Mouse (Mus musculus) intestine, embryonic 16.5 days (tissue): ENCODE results near the gene Lrrc8a. TPM values are rescaled to one million over a fixed set of nuclear protein-coding genes. Genes with fewer than 3 reads are reported as not detected.

Experiments
- ATAC-seq: fragments of 200-750 bp; cut with Nextera tagmentation; 2 replicates; pipeline ENCODE4 v1.8.0; 2017; ENCODE audit warnings: moderate TSS enrichment, moderate library complexity
- H3K27ac ChIP-seq: fragments of 300-500 bp; sonication (generic); 2 replicates; pipeline ENCODE4 v1.5.1; 2014; ENCODE audit warnings: mild to moderate bottlenecking, low read length
- H3K27me3 ChIP-seq: fragments of 300-500 bp; sonication (generic); replicated peaks from 2 replicates; pipeline ENCODE4 v1.6.1; 2014; ENCODE audit warnings: low read length, control low read depth, mixed read lengths; ENCODE audit not compliant: control insufficient read depth, insufficient read depth
- H3K36me3 ChIP-seq: fragments of 300-500 bp; sonication (generic); 2 replicates; pipeline ENCODE4 v1.6.1; 2014; ENCODE audit warnings: low read length, control low read depth; ENCODE audit not compliant: control insufficient read depth, insufficient read depth
- H3K4me1 ChIP-seq: fragments of 300-500 bp; sonication (generic); 2 replicates; pipeline ENCODE4 v1.6.1; 2014; ENCODE audit warnings: low read length, control low read depth, mixed read lengths; ENCODE audit not compliant: control insufficient read depth, insufficient read depth
- H3K4me2 ChIP-seq: fragments of 300-500 bp; sonication (generic); 2 replicates; pipeline ENCODE4 v1.6.1; 2014; ENCODE audit warnings: low read depth, low read length, control low read depth
- H3K4me3 ChIP-seq: fragments of 300-500 bp; sonication (generic); 2 replicates; pipeline ENCODE4 v1.5.1; 2014; ENCODE audit warnings: mild to moderate bottlenecking, low read length
- H3K9ac ChIP-seq: fragments of 300-500 bp; sonication (generic); 2 replicates; pipeline ENCODE4 v1.6.1; 2014; ENCODE audit warnings: low read depth, low read length
- H3K9me3 ChIP-seq: fragments of 300-500 bp; sonication (generic); 2 replicates; pipeline ENCODE4 v1.6.1; 2016; ENCODE audit warnings: low read length, control low read depth; ENCODE audit not compliant: control insufficient read depth
- WGBS: fragments of 180-500 bp; shearing (Covaris S2); extraction: QIAGEN DNeasy Blood & Tissue Kit; methylation state at CpG from one replicate; pipeline ENCODE4 v1.1.7; 2014; 5-methylcytosine and 5-hydroxymethylcytosine counted together
- polyA plus RNA-seq: library from polyadenylated mRNA; unstranded; fragments of >200 nt; fragmentation: Nextera tagmentation; extraction: Ambion mirVana; gene quantifications from 2 replicates; pipeline ENCODE4 v1.2.1, GENCODE M21; 2015

Lrrc8a gene
- polyA plus RNA-seq, 1 experiment from 2014 or later = 37.4 TPM

DNA sequence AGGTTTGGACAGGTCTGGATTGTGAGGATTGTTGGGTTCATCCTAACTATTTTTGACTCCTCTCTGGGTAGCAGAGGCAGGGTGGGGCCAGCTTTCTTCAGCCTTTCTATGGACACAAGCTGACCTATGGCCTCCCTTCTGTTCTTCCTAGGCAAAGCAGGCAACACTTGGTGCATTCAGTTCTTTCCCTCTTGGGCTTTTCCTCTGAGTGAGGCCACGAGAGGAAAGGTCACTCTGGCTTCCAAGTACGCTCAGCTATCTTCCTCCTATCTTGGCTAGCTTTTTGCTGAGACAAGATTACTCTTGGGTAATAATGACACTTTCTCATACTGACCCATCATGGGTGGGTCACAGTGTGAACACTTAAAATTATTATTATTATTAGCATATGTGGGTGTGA, 45.7 kb downstream of the Lrrc8a start:
- Histone ChIP-seq H3K9me3 (no peaks in the 10 kb centered on the region), H3K36me3 (no peaks in the 10 kb centered on the region), H3K4me3 (no peak overlapping the region), H3K4me1 (peaks cover 18% of the 10 kb centered on the region), H3K27me3 (no peaks in the 10 kb centered on the region), H3K4me2 (no peak overlapping the region), H3K9ac (no peak overlapping the region), H3K27ac (no peak overlapping the region)
- ATAC-seq = no peak
- WGBS = 76% methylated on average over 2 of the region's 2 CpGs

DNA sequence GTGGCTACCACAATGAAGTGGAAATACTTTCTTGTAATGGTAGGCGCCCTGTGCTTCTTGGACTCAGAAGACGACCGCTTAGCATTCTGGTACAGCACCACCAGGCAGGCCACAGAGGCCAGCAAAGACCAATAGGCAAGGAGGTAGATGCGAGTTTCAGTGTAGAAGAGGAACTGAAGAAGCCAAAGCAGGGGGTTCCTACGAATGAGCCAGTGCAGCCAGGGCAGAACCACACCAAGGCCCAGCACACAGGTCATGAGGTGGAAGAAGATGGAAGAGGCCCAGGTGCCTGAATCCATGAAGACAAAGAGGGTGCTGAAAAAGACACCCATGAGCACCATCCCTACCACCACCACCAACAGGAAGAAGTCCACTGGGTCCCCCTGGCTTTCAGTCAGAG, 47.5 kb downstream of the Lrrc8a start:
- Histone ChIP-seq H3K9ac (peak overlapping the region; percentile 92), H3K9me3 (no peaks in the 10 kb centered on the region), H3K4me1 (peaks cover 18% of the 10 kb centered on the region), H3K36me3 (no peaks in the 10 kb centered on the region), H3K4me2 (peak overlapping the region; percentile 89), H3K27me3 (no peaks in the 10 kb centered on the region), H3K4me3 (peak overlapping the region; percentile 98), H3K27ac (no peak overlapping the region)
- 87% methylated on average over 5 of the region's 5 CpGs for WGBS
- ATAC-seq = no peak

DNA sequence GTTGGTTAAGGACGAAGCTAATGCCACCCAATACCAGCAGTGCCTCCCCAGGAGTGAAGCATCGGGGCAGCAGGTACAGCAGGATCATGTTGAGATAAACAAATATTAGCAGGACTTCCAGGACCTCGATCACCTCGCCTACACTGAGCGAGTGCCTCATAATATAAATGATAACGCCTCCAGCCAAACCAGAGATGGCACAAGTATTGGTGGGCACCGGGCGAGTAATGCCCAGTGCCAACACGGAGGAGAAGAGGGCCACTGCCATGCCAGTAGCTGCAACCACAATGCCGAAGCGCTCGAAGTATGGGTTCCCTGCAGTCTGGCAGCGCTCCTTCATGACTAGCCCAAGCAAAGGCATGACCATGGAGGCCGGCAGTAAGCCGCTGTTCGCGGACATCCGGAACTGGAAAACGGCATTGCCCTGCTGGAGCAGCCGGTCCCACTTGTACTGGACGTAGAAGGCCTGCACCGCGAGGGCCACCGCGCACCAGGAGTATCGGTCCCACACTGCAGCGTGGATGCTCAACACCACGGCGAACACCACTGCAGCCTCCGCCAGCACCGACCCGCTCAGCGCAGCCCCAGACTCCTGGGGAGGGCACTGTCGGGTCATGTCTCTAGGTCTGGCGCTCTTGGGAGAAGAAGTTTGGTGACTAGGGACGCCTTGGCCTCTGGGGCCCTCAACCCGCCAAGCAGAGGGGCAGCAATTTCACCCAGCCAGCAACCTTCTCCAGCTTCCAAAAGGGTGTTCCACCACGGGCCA, 48.1 kb downstream of the Lrrc8a start:
- H3K9me3 ChIP-seq = no peaks in the 10 kb centered on the region
- H3K27ac ChIP-seq = peak overlapping the region; percentile 45; the same call in 1 of the 2 replicates
- H3K4me1 ChIP-seq = peaks cover 18% of the 10 kb centered on the region
- peak overlapping the region; percentile 92 for H3K9ac ChIP-seq
- 10% methylated on average over 38 of the region's 38 CpGs for WGBS
- H3K36me3 ChIP-seq = no peaks in the 10 kb centered on the region
- H3K4me2 ChIP-seq = peak overlapping the region; percentile 89
- H3K27me3 ChIP-seq = no peaks in the 10 kb centered on the region
- peak overlapping the region; percentile 98 for H3K4me3 ChIP-seq
- peak; percentile 69 for ATAC-seq

DNA sequence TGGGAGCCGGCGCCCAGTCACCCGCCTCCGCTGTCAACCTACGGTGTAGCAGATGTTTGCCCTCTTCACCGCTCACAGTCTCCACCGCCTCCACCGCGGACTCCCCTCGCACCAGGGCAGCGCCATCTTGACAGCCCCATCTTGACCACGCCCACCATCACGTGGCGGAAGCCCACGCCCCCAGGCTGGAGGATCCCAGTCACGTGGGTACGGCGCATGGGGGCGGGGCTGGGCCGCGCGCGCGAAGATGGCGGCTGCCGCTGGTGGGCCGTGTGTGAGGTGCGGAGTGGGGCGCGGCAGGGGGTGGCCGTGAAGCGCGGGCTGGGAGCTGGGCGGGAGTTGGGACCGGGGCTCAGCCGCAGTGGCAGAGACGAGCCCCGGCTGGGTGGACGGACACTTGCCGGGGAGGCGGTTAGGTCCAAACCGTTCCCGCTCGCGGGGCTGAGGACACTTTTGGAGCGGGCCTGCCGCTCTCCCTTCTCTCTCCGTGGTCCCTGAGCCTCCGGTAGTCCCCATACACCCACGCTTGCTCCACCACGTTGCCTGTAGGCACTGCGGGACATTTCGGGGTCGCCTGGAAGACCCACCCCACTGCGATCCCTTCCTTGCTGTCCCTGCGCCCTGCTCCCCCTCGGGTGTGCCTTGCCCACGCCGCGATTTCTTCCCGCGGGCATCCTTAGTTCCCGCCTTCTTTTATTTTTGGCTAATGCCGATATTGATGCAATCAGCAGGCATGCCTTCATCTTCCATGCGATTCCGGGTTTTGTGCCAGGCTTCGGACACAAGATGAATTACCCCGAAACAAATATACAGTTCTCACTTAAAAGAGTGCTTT, 48.9 kb downstream of the Lrrc8a start, which contains the start of the genes Dolk and Nup188:
Gene Dolk, minus strand, starts transcription at position 143 of the 835 bp plus-strand sequence.
Gene Nup188, plus strand, starts transcription at position 206 of the 835 bp plus-strand sequence.
- peak; percentile 90 for ATAC-seq
- H3K9ac ChIP-seq = peak within 1 kb of the TSS; percentile 92
- H3K9me3 ChIP-seq = no peaks in the 10 kb centered on the region
- no peaks in the 10 kb centered on the region for H3K27me3 ChIP-seq
- H3K27ac ChIP-seq = peak within 1 kb of the TSS; percentile 74
- H3K4me1 ChIP-seq = peaks cover 18% of the 10 kb centered on the region
- no peaks in the 10 kb centered on the region for H3K36me3 ChIP-seq
- H3K4me2 ChIP-seq = peak within 1 kb of the TSS; percentile 89
- peak within 1 kb of the TSS; percentile 98 for H3K4me3 ChIP-seq
- WGBS = under 1% methylated on average over 68 of the region's 68 CpGs

DNA sequence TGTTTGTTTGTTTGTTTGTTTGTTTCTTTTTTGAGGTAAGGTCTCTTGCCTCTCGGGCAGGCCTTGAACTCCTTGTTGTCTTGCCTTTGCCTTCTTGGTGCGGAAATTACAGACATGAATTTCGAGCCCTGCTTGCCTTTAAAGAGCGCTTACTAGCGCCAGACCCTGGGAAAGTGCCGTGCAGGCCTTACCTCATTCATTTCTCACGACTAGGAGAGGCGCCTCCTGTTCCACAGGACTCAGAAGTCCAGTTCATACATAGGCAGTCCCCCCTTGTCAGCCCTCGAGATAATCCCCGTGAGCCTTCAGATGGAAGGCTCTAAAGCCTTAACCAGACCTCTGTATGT, 49.5 kb downstream of the Lrrc8a start:
- Histone ChIP-seq H3K27ac (peak overlapping the region; percentile 74), H3K27me3 (no peaks in the 10 kb centered on the region), H3K4me1 (peaks cover 18% of the 10 kb centered on the region), H3K9me3 (no peaks in the 10 kb centered on the region), H3K36me3 (no peaks in the 10 kb centered on the region), H3K4me3 (peak overlapping the region; percentile 98), H3K9ac (peak overlapping the region; percentile 92), H3K4me2 (peak overlapping the region; percentile 67)
- 0% methylated on average over 10 of the region's 10 CpGs for WGBS
- ATAC-seq = no peak

DNA sequence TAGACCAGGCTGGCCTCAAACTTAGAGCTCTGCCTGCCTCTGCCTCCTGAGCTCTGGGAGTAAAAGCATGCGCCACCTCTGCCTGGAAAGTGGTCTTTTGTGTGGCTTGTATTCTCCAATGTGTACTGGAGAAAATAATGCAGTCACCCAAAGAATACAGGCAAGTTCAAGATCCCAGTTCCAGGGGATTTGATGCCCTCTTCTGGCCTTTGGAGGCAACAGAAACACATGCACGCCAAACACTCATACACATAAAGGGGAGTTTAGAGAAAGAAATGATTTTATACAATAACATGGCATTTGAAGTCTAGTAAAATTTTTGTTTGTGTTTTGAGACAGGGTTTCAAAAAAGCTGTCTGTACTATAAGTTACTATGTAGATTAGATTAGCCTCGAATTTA, 62.0 kb downstream of the Lrrc8a start:
- no peak for ATAC-seq
- 0 out of 2 replicates have a peak, but pooled peaks cover 14% of the 10 kb centered on the region for H3K36me3 ChIP-seq
- no peaks in the 10 kb centered on the region for H3K4me1 ChIP-seq
- H3K27ac ChIP-seq = no peak overlapping the region
- H3K9ac ChIP-seq = no peak overlapping the region
- no peak overlapping the region for H3K4me2 ChIP-seq
- H3K4me3 ChIP-seq = no peak overlapping the region
- H3K27me3 ChIP-seq = no peaks in the 10 kb centered on the region
- H3K9me3 ChIP-seq = no peaks in the 10 kb centered on the region
- 70% methylated on average over 3 of the region's 3 CpGs for WGBS

DNA sequence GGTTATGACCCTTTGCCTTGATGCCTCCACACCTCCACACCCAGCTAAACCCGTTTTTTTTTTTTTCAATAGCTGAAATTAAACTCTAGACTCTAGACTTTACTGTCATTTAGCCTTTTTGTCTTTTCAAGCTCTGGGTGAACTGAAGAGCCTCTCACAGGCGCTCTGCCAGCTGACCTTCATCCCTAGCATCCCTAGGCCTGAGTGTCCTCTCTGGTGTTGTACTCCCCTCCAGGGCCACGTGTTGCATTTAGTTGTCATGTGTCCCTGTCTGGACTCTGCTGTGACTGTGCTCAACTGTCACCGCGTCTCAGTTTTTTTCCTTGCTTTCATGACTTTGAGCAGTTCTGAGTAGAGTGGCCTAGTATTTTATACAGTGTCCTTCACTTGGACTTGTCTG, 62.5 kb downstream of the Lrrc8a start:
- Histone ChIP-seq H3K9me3 (no peaks in the 10 kb centered on the region), H3K9ac (no peak overlapping the region), H3K36me3 (0 out of 2 replicates have a peak, but pooled peaks cover 14% of the 10 kb centered on the region), H3K4me1 (no peaks in the 10 kb centered on the region), H3K4me3 (no peak overlapping the region), H3K27me3 (no peaks in the 10 kb centered on the region), H3K4me2 (no peak overlapping the region), H3K27ac (no peak overlapping the region)
- no peak for ATAC-seq
- 90% methylated on average over 5 of the region's 5 CpGs for WGBS

DNA sequence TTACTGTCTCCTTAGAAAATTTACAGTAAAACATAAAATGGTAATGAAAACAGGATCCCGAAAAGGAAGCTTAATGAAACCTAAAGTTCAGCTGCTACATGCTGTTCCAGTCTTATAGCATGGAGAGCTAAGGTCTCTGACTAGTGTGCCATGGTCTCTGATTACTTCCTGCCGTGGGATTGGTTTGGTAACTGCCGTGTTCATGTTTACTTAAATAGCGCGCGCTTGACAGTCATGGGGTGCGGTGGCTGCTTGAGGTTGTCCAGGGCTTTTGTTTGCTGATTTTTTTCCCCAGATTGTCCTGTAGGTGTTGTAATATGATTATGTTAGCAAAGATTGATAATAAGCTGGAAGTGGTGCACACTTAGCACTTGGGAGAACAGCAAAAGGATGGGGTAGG, 68.6 kb downstream of the Lrrc8a start:
- H3K9me3 ChIP-seq = no peaks in the 10 kb centered on the region
- peaks cover 23% of the 10 kb centered on the region; the same call in 1 of the 2 replicates for H3K36me3 ChIP-seq
- no peak for ATAC-seq
- no peak overlapping the region for H3K4me3 ChIP-seq
- H3K27me3 ChIP-seq = no peaks in the 10 kb centered on the region
- WGBS = 82% methylated on average over 7 of the region's 7 CpGs
- no peaks in the 10 kb centered on the region for H3K4me1 ChIP-seq
- no peak overlapping the region for H3K4me2 ChIP-seq
- H3K9ac ChIP-seq = no peak overlapping the region
- H3K27ac ChIP-seq = no peak overlapping the region

DNA sequence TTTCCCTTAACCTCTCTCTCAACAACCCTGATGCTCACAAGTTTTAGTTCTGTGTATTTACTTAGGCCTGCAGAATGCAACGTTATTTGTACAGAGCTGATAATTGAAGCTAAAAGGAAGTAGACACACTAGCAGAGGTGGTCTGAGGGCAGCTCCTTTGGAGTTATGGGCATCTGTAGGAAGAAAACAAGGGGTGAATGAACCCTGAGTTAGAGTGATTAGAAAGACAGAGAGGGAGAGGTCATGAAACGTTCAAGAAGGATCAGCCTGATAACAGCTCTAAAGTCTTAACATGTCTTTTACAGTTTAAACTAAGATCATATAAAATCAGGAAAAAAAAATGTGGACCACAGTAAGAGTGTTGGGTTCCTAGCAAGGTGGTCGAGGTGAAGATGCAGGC, 71.8 kb downstream of the Lrrc8a start:
- Histone ChIP-seq H3K27ac (no peak overlapping the region), H3K4me1 (no peaks in the 10 kb centered on the region), H3K36me3 (peaks cover 27% of the 10 kb centered on the region; the same call in 1 of the 2 replicates), H3K4me2 (no peak overlapping the region), H3K27me3 (no peaks in the 10 kb centered on the region), H3K4me3 (no peak overlapping the region), H3K9ac (no peak overlapping the region), H3K9me3 (no peaks in the 10 kb centered on the region)
- ATAC-seq = no peak
- WGBS = 75% methylated on average over 3 of the region's 3 CpGs
